20 mouse cellular contexts compared by ENCODE assay signal in genomic region chr4:127317143-127317542, GRCm38 (mm10). TPM values are rescaled to one million over a fixed set of nuclear protein-coding genes. Genes with fewer than 3 reads are reported as not detected.
DNase-seq lines count a peak whose midpoint lies in the region; TF ChIP-seq lines count a peak whose summit lies in the region.
"Had no signal": no experiment of that assay in that cellular context is flagged by ENCODE, and none has a peak within 500 bp of the region (broad histone marks: within the 10 kb centered on the region; RNA-seq: fewer than 3 reads in every experiment).

No protein-coding gene starts in this region.

- no peak for DNase-seq in heart, adult 2 months
- DNase-seq in heart, embryonic 10.5 days (ENCODE audit: low spot score), result no peak
- DNase-seq in left cerebral cortex, postnatal 14 days (ENCODE audit: low spot score in 2 of 2), result peak; percentile 32 to 53
- no peak for DNase-seq in left cerebral cortex, postnatal 4 days
- DNase-seq in A20 (ENCODE audit: low read depth, low spot score), result peak; percentile 12
- peak; percentile 63 for DNase-seq in brain, adult 2 months (ENCODE audit: low read depth, low spot score)
- no peak for DNase-seq in spleen, adult 12 weeks (ENCODE audit: low spot score)
- no peak for DNase-seq in embryo, embryonic 10.5 days (ENCODE audit: low spot score)
- DNase-seq: cerebellum, adult 8-10 months; right cerebral cortex, postnatal 25 days; thymus, postnatal 25 days had no signal

- TF ChIP-seq POLR2A in heart, adult 2 months (IDR thresholded peaks at IDR 0.05; ENCODE audit: insufficient read depth, low read depth, low read length), result no peak

- no peaks in the 10 kb centered on the region for H3K79me2 ChIP-seq in heart, adult 2 months (replicated peaks; ENCODE audit: control insufficient read depth, insufficient read depth, low read length)

- H3K9ac ChIP-seq in heart, adult 2 months (ENCODE audit: low read depth, low read length), result no peak overlapping the region
- H3K9ac ChIP-seq: hindbrain, embryonic 12.5 days; limb, embryonic 13.5 days had no signal

- H3K27me3 ChIP-seq in heart, adult 2 months (ENCODE audit: control insufficient read depth, insufficient read depth, low read length), result peaks cover 3% of the 10 kb centered on the region; the same call in 1 of the 2 replicates
- H3K27me3 ChIP-seq in heart, embryonic 10.5 days (ENCODE audit: insufficient read depth, poor library complexity, severe bottlenecking), result peaks cover 50% of the 10 kb centered on the region

- TF ChIP-seq EP300 in heart, adult 2 months (IDR thresholded peaks at IDR 0.05; ENCODE audit: insufficient read depth, low read depth, low read length), result no peak

- H3K4me3 ChIP-seq in heart, adult 2 months, result no peak overlapping the region
- H3K4me3 ChIP-seq in heart, embryonic 10.5 days, result no peak overlapping the region
- H3K4me3 ChIP-seq: embryonic facial prominence, embryonic 10.5 days; forebrain, embryonic 10.5 days; hindbrain, embryonic 12.5 days; limb, embryonic 13.5 days had no signal

- TF ChIP-seq CTCF in heart, adult 2 months (IDR thresholded peaks at IDR 0.05), result peak; percentile 68

- WGBS in heart, adult 2 months, result 55% methylated on average over 4 of the region's 4 CpGs
- 58% methylated on average over 4 of the region's 4 CpGs for WGBS in heart, embryonic 10.5 days

- H3K36me3 ChIP-seq in heart, adult 2 months (ENCODE audit: control insufficient read depth, insufficient read depth, low read length), result no peaks in the 10 kb centered on the region
- H3K36me3 ChIP-seq in heart, embryonic 10.5 days, result no peaks in the 10 kb centered on the region
- H3K36me3 ChIP-seq: embryonic facial prominence, embryonic 10.5 days; forebrain, embryonic 10.5 days; hindbrain, embryonic 12.5 days; limb, embryonic 13.5 days had no signal

- H3K9me3 ChIP-seq in heart, embryonic 10.5 days, result no peaks in the 10 kb centered on the region
- H3K9me3 ChIP-seq: embryonic facial prominence, embryonic 10.5 days; forebrain, embryonic 10.5 days; hindbrain, embryonic 12.5 days; limb, embryonic 13.5 days had no signal

- no peaks in the 10 kb centered on the region for H3K4me1 ChIP-seq in heart, adult 2 months (ENCODE audit: control insufficient read depth, insufficient read depth, low read length)
- H3K4me1 ChIP-seq in heart, embryonic 10.5 days, result peaks cover 7% of the 10 kb centered on the region; the same call in 1 of the 2 replicates

- no peak overlapping the region; the same call in 1 of the 2 replicates for H3K27ac ChIP-seq in heart, adult 2 months
- no peak overlapping the region for H3K27ac ChIP-seq in heart, embryonic 10.5 days
- H3K27ac ChIP-seq: embryonic facial prominence, embryonic 10.5 days; forebrain, embryonic 10.5 days; hindbrain, embryonic 12.5 days; limb, embryonic 13.5 days had no signal

- intact Hi-C loops in heart, adult 2 months (cut with DNase I), result no loop called here
- intact Hi-C loops in left cerebral cortex, postnatal 14 days (cut with DNase I), result loop anchor here (10.0 kb wide), 1 partner anchor 762 kb away; the partner anchor contains the start of gene Clspn
- intact Hi-C loops in left cerebral cortex, postnatal 4 days (cut with DNase I), result loop anchor here (10.0 kb wide), 1 partner anchor 262 kb away; no protein-coding TSS in a partner anchor

RNA-seq across cellular contexts. Expression of gene Gja4, which starts 3.3 kb away (rescaled TPM):
- 10 to 100 TPM; 12.2 to 12.4 TPM for total RNA-seq in heart, adult 2 months (2021)
- 25.1 and 28.7 TPM in 2 replicates for polyA plus RNA-seq in heart, adult 2 months (2012; rRNA removed)
- 32.7 and 48.8 TPM in 2 replicates for polyA plus RNA-seq in heart, embryonic 10.5 days (2016; fragmentation: Nextera tagmentation; extraction: Ambion mirVana)
- 1 to 10 TPM; 7.8 TPM for total RNA-seq in left cerebral cortex, postnatal 14 days (2021)
- total RNA-seq in left cerebral cortex, postnatal 4 days (2021), result 10 to 100 TPM; 11.3 to 12.9 TPM
- total RNA-seq: megakaryocyte, adult 5-6 weeks had no signal

RNA-seq across cellular contexts. Expression of gene Gjb3, which starts 13.5 kb away (rescaled TPM):
- not detected for total RNA-seq in heart, adult 2 months (2021)
- 0.25 TPM in 1 of 2 replicates, not detected in the other for polyA plus RNA-seq in heart, adult 2 months (2012; rRNA removed)
- 0.90 and 3.2 TPM in 2 replicates for polyA plus RNA-seq in heart, embryonic 10.5 days (2016; fragmentation: Nextera tagmentation; extraction: Ambion mirVana)
- under 1 TPM; 0.22 to 0.30 TPM for total RNA-seq in left cerebral cortex, postnatal 14 days (2021)
- total RNA-seq in left cerebral cortex, postnatal 4 days (2021), result under 1 TPM; 0.60 to 0.70 TPM
- total RNA-seq: gastrocnemius, adult 8-10 months; megakaryocyte, adult 5-6 weeks had no signal

RNA-seq across cellular contexts. Expression of gene Gjb4, which starts 36.7 kb away (rescaled TPM):
- total RNA-seq in heart, adult 2 months (2021), result not detected
- 0.12 and 0.14 TPM in 2 replicates for polyA plus RNA-seq in heart, adult 2 months (2012; rRNA removed)
- polyA plus RNA-seq in heart, embryonic 10.5 days (2016; fragmentation: Nextera tagmentation; extraction: Ambion mirVana), result not detected in 2 replicates
- not detected for total RNA-seq in left cerebral cortex, postnatal 14 days (2021)
- total RNA-seq in left cerebral cortex, postnatal 4 days (2021), result not detected
- total RNA-seq: gastrocnemius, adult 8-10 months; layer of hippocampus, postnatal 25 days had no signal
- polyA plus RNA-seq: embryonic facial prominence, embryonic 10.5 days; forebrain, embryonic 10.5 days; heart, embryonic 11.5 days; limb, embryonic 13.5 days; stomach, embryonic 14.5 days had no signal

RNA-seq across cellular contexts. Expression of gene Gjb5, which starts 40.8 kb away (rescaled TPM):
- total RNA-seq in heart, adult 2 months (2021), result under 1 TPM; 0.16 to 0.29 TPM
- 0.78 and 1.1 TPM in 2 replicates for polyA plus RNA-seq in heart, adult 2 months (2012; rRNA removed)
- 0.58 and 1.8 TPM in 2 replicates for polyA plus RNA-seq in heart, embryonic 10.5 days (2016; fragmentation: Nextera tagmentation; extraction: Ambion mirVana)
- total RNA-seq in left cerebral cortex, postnatal 14 days (2021), result not detected
- total RNA-seq in left cerebral cortex, postnatal 4 days (2021), result under 1 TPM in 1 of 2 experiments, not detected in 1; 0.20 TPM
- total RNA-seq: gastrocnemius, adult 8-10 months; layer of hippocampus, postnatal 25 days; megakaryocyte, adult 5-6 weeks had no signal

Comparison
In these comparisons a context has a peak if more than half of its experiments do, and no peak if none do; other contexts are left out.
1. DNase-seq: peak in left cerebral cortex, postnatal 14 days (2 of 2), A20 (single experiment) and brain, adult 2 months (single experiment); none in heart, adult 2 months (0 of 2), heart, embryonic 10.5 days (single experiment), left cerebral cortex, postnatal 4 days (single experiment), spleen, adult 12 weeks (single experiment) and embryo, embryonic 10.5 days (single experiment).